8 mouse cellular contexts compared by ENCODE assay signal in the genomic region with DNA sequence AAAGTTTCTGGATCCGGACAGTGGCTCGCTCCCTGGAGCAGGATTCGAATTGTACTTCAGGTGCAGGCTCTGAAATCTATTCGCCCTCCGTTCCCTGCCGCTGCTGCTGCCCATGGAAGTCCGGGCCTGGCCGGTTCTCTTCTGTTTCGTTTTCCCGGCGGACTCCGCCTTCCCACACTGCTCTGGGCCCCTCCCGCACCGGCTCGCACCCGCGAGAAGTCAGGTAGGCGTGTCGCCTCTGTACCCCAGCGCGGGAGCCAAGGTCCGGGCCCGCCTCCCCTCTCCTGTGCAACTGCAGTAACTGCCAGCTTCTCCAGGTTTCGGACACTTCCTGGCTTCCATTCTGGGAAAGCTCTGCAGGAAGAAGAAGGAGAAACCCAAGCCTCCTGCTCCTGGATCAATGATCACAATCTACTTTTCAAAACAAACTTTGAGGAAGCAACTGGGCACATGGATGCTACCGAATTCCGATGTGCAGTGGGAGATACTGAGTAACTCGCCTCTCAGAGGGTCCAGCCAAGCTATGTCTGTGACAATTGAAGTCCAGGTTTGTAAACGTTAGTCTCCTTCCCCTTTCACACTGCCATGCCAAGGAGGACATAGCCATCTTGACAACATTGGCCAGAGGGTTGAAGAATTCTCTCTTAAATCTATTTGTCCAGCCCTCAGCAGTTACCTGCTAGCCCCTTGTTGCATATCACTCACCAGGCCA. TPM values are rescaled to one million over a fixed set of nuclear protein-coding genes. Genes with fewer than 3 reads are reported as not detected.
A peak's percentile ranks its signal among the peaks of the same experiment; 100 is the strongest.
DNase-seq lines count a peak whose midpoint lies in the region; ATAC-seq lines count a peak whose summit lies in the region.

Gene Eif2ak2 (minus strand): TSS at position 173 of the 712 bp plus-strand sequence.

- H3K27me3 ChIP-seq in hindbrain, embryonic 13.5 days, result no peaks in the 10 kb centered on the region; the same call in 1 of the 2 replicates

- H3K4me3 ChIP-seq in hindbrain, embryonic 13.5 days, result peak within 1 kb of the TSS; percentile 43

- H3K27ac ChIP-seq in hindbrain, embryonic 13.5 days, result peak within 1 kb of the TSS; percentile 40; the same call in 1 of the 2 replicates

- H3K9ac ChIP-seq in hindbrain, embryonic 13.5 days, result peak within 1 kb of the TSS; percentile 70

- peak; percentile 91 for ATAC-seq in hindbrain, embryonic 13.5 days (ENCODE audit: low FRiP score)

- no peaks in the 10 kb centered on the region for H3K9me3 ChIP-seq in hindbrain, embryonic 13.5 days

- peak within 1 kb of the TSS; percentile 73 for H3K4me2 ChIP-seq in hindbrain, embryonic 13.5 days

- no peaks in the 10 kb centered on the region for H3K36me3 ChIP-seq in hindbrain, embryonic 13.5 days

- peak; percentile 89 for DNase-seq in R1 (ENCODE audit: low read depth, low spot score)
- DNase-seq in cerebellum, postnatal 25 days, result peak; percentile 69 to 79
- peak; percentile 16 to 40 for DNase-seq in frontal cortex, postnatal 14 days (ENCODE audit: low spot score in 2 of 2)
- peak; percentile 35 to 41 for DNase-seq in layer of hippocampus, postnatal 14 days (ENCODE audit: low spot score in 2 of 2)
- DNase-seq in lung, postnatal 14 days, result peak; percentile 84
- DNase-seq in retina, embryonic 14.5 days (ENCODE audit: low spot score), result peak; percentile 72
- peak; percentile 79 for DNase-seq in thymus, postnatal 4 days

- WGBS in hindbrain, embryonic 13.5 days, result 3% methylated on average over 28 of the region's 28 CpGs

- peaks cover 12% of the 10 kb centered on the region for H3K4me1 ChIP-seq in hindbrain, embryonic 13.5 days (replicated peaks)

RNA-seq across cellular contexts. Expression of gene Eif2ak2, which starts in this region (rescaled TPM):
- polyA plus RNA-seq in hindbrain, embryonic 13.5 days (2015; fragmentation: Nextera tagmentation; extraction: Ambion mirVana), result 4.0 and 5.9 TPM in 2 replicates
- 1 to 10 TPM; 6.8 to 7.8 TPM for total RNA-seq in layer of hippocampus, postnatal 14 days (2021)

Comparison
In these comparisons a context has a peak if more than half of its experiments do, and no peak if none do; other contexts are left out.
1. Peak in every context shown above with its lines: DNase-seq, ATAC-seq, H3K4me3 ChIP-seq and H3K27ac ChIP-seq.
2. DNase-seq: peak in every context shown above with its lines; median percentile 89 in R1; 84 in lung, postnatal 14 days; 79 in thymus, postnatal 4 days; 74 in cerebellum, postnatal 25 days; 72 in retina, embryonic 14.5 days; 38 in layer of hippocampus, postnatal 14 days; 28 in frontal cortex, postnatal 14 days.